Mouse (Mus musculus) intestine, embryonic 16.5 days (tissue): ENCODE data around the gene Nkx3-2. TPM values are rescaled to one million over a fixed set of nuclear protein-coding genes. Genes with fewer than 3 reads are reported as not detected.

Experiments
- ATAC-seq: fragments of 200-750 bp; cut with Nextera tagmentation; 2 replicates; pipeline ENCODE4 v1.8.0; 2017; ENCODE audit warnings: moderate TSS enrichment, moderate library complexity
- H3K27ac ChIP-seq: fragments of 300-500 bp; sonication (generic); 2 replicates; pipeline ENCODE4 v1.5.1; 2014; ENCODE audit warnings: mild to moderate bottlenecking, low read length
- H3K27me3 ChIP-seq: fragments of 300-500 bp; sonication (generic); replicated peaks from 2 replicates; pipeline ENCODE4 v1.6.1; 2014; ENCODE audit warnings: low read length, control low read depth, mixed read lengths; ENCODE audit not compliant: control insufficient read depth, insufficient read depth
- H3K36me3 ChIP-seq: fragments of 300-500 bp; sonication (generic); 2 replicates; pipeline ENCODE4 v1.6.1; 2014; ENCODE audit warnings: low read length, control low read depth; ENCODE audit not compliant: control insufficient read depth, insufficient read depth
- H3K4me1 ChIP-seq: fragments of 300-500 bp; sonication (generic); 2 replicates; pipeline ENCODE4 v1.6.1; 2014; ENCODE audit warnings: low read length, control low read depth, mixed read lengths; ENCODE audit not compliant: control insufficient read depth, insufficient read depth
- H3K4me2 ChIP-seq: fragments of 300-500 bp; sonication (generic); 2 replicates; pipeline ENCODE4 v1.6.1; 2014; ENCODE audit warnings: low read depth, low read length, control low read depth
- H3K4me3 ChIP-seq: fragments of 300-500 bp; sonication (generic); 2 replicates; pipeline ENCODE4 v1.5.1; 2014; ENCODE audit warnings: mild to moderate bottlenecking, low read length
- H3K9ac ChIP-seq: fragments of 300-500 bp; sonication (generic); 2 replicates; pipeline ENCODE4 v1.6.1; 2014; ENCODE audit warnings: low read depth, low read length
- H3K9me3 ChIP-seq: fragments of 300-500 bp; sonication (generic); 2 replicates; pipeline ENCODE4 v1.6.1; 2016; ENCODE audit warnings: low read length, control low read depth; ENCODE audit not compliant: control insufficient read depth
- WGBS: fragments of 180-500 bp; shearing (Covaris S2); extraction: QIAGEN DNeasy Blood & Tissue Kit; methylation state at CpG from one replicate; pipeline ENCODE4 v1.1.7; 2014; 5-methylcytosine and 5-hydroxymethylcytosine counted together
- polyA plus RNA-seq: library from polyadenylated mRNA; unstranded; fragments of >200 nt; fragmentation: Nextera tagmentation; extraction: Ambion mirVana; gene quantifications from 2 replicates; pipeline ENCODE4 v1.2.1, GENCODE M21; 2015

Gene Nkx3-2
- polyA plus RNA-seq, 1 experiment from 2014 or later = 1.5 TPM

GRCm38 (mm10) chr5:41790517-41790916 is 26.2 kb upstream of the Nkx3-2 start:
- ATAC-seq = no peak
- 77% methylated on average over 2 of the region's 2 CpGs for WGBS
- Histone ChIP-seq H3K4me1 (no peaks in the 10 kb centered on the region), H3K9me3 (no peaks in the 10 kb centered on the region), H3K27me3 (no peaks in the 10 kb centered on the region), H3K4me2 (no peak overlapping the region), H3K36me3 (peaks cover 10% of the 10 kb centered on the region; the same call in 1 of the 2 replicates), H3K4me3 (no peak overlapping the region), H3K27ac (no peak overlapping the region), H3K9ac (no peak overlapping the region)

DNA sequence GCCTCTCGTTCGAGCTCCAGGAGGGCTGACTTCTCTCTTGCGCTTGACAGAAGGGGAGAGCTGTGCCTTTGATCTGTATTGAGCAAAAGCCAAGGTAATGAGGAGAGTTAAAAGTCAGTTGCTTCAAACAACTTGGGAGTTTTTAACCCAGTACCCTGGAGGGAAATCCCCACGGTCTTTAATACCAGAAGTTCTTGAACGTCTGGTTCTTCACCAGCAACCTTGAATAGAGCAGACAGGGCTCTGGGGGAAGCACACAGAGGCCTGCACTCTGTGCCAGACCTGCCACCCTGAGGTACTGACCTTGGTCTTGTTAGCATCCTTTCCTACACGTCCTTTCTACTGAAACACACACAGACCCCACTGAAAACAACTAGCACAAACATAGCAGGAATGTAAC is 24.6 kb upstream of the Nkx3-2 start:
- ATAC-seq = no peak

GRCm38 (mm10) chr5:41781890-41782289 is 17.6 kb upstream of the Nkx3-2 start:
- no peaks in the 10 kb centered on the region for H3K4me1 ChIP-seq
- H3K27me3 ChIP-seq = no peaks in the 10 kb centered on the region
- no peak overlapping the region for H3K4me2 ChIP-seq
- H3K4me3 ChIP-seq = no peak overlapping the region
- no peak overlapping the region for H3K27ac ChIP-seq
- ATAC-seq = no peak
- no peaks in the 10 kb centered on the region for H3K36me3 ChIP-seq
- 80% methylated on average over 5 of the region's 5 CpGs for WGBS
- H3K9ac ChIP-seq = no peak overlapping the region
- H3K9me3 ChIP-seq = no peaks in the 10 kb centered on the region

More for the DNA sequence above, 24.6 kb upstream of the Nkx3-2 start:
- H3K9ac ChIP-seq = no peak overlapping the region
- 75% methylated on average over 6 of the region's 6 CpGs for WGBS
- no peak overlapping the region for H3K4me3 ChIP-seq
- H3K9me3 ChIP-seq = no peaks in the 10 kb centered on the region
- no peak overlapping the region for H3K4me2 ChIP-seq
- H3K36me3 ChIP-seq = peaks cover 10% of the 10 kb centered on the region; the same call in 1 of the 2 replicates
- no peaks in the 10 kb centered on the region for H3K4me1 ChIP-seq
- H3K27me3 ChIP-seq = no peaks in the 10 kb centered on the region
- H3K27ac ChIP-seq = no peak overlapping the region

- H3K27ac ChIP-seq = no peak overlapping the region
- H3K36me3 ChIP-seq = no peaks in the 10 kb centered on the region
- H3K27me3 ChIP-seq = no peaks in the 10 kb centered on the region
- H3K9ac ChIP-seq = no peak overlapping the region
- H3K9me3 ChIP-seq = no peaks in the 10 kb centered on the region
- ATAC-seq = no peak
- 75% methylated on average over 3 of the region's 3 CpGs for WGBS
- H3K4me3 ChIP-seq = no peak overlapping the region
- H3K4me1 ChIP-seq = no peaks in the 10 kb centered on the region
- no peak overlapping the region for H3K4me2 ChIP-seq
Measured at GRCm38 (mm10) chr5:41780026-41780425, 15.7 kb upstream of the Nkx3-2 start.

GRCm38 (mm10) chr5:41775728-41776127 is 11.4 kb upstream of the Nkx3-2 start:
- H3K9ac ChIP-seq = no peak overlapping the region
- no peaks in the 10 kb centered on the region for H3K36me3 ChIP-seq
- H3K4me3 ChIP-seq = no peak overlapping the region
- H3K27ac ChIP-seq = no peak overlapping the region
- WGBS = 27% methylated on average over 6 of the region's 6 CpGs
- H3K4me1 ChIP-seq = no peaks in the 10 kb centered on the region
- ATAC-seq = 0 out of 2 replicates have a peak, but pooled peaks have one; percentile 18
- H3K4me2 ChIP-seq = no peak overlapping the region
- H3K9me3 ChIP-seq = no peaks in the 10 kb centered on the region
- no peaks in the 10 kb centered on the region for H3K27me3 ChIP-seq

DNA sequence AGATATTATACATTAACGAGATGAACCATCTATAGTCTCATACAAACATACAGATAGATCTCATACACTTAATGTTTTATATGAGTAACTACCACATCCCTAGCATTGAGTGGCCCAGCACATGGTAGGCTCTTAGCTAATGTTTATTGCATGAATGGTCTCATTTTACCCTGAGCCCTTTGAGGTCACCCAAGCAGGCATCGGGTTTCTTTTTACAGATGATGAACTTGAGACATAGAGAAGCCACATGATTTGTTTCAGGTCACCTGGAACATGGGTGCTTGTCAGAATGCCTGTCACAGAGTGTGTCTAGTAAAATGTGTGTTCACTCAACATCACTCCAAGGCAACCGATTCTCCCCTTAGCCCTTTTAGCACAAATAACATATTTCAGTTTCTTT is 11.0 kb upstream of the Nkx3-2 start:
- no peak for ATAC-seq
- H3K27me3 ChIP-seq = no peaks in the 10 kb centered on the region
- no peaks in the 10 kb centered on the region for H3K36me3 ChIP-seq
- no peak overlapping the region for H3K4me2 ChIP-seq
- WGBS = 47% methylated on average over 3 of the region's 3 CpGs
- H3K4me3 ChIP-seq = no peak overlapping the region
- no peak overlapping the region for H3K27ac ChIP-seq
- no peaks in the 10 kb centered on the region for H3K4me1 ChIP-seq
- H3K9ac ChIP-seq = no peak overlapping the region
- no peaks in the 10 kb centered on the region for H3K9me3 ChIP-seq

DNA sequence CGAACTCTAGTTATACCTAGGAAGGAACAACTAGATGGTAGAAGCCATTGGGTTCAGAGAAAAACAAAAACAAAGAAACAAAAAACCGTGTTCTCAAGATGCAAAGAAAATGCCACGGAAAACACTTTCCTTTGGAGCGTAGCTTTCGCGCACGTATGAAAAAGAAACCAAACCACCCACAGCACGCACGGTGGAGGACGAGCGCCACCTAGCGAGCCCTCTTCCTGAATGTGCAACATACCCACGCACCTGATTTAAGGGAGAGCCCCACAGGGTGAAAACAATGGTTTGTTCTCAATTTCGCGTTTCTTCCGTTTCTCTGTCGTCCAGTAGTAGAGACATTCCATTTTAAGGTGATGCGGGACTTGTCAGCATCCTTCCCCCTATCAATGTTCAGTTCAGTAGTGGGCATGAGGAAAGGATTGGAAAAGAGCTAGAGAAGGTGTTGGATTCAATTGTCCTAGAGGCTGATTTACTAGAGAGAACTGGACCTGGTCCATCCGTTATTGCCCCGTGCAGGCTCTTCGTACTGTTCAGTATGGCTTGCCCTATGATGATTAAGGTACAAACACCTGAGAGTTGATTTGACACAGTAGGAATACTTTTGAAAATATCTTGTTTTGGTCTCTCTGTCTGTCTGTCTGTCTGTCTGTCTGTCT is 4.2 kb upstream of the Nkx3-2 start:
- ATAC-seq = peak; percentile 66
- 5% methylated on average over 21 of the region's 21 CpGs for WGBS
- Histone ChIP-seq H3K9me3 (no peaks in the 10 kb centered on the region), H3K9ac (no peak overlapping the region), H3K4me3 (peak overlapping the region; percentile 27), H3K4me2 (peak overlapping the region; percentile 39), H3K27ac (no peak overlapping the region), H3K27me3 (peaks cover 30% of the 10 kb centered on the region), H3K4me1 (0 out of 2 replicates have a peak, but pooled peaks cover 3% of the 10 kb centered on the region), H3K36me3 (no peaks in the 10 kb centered on the region)

DNA sequence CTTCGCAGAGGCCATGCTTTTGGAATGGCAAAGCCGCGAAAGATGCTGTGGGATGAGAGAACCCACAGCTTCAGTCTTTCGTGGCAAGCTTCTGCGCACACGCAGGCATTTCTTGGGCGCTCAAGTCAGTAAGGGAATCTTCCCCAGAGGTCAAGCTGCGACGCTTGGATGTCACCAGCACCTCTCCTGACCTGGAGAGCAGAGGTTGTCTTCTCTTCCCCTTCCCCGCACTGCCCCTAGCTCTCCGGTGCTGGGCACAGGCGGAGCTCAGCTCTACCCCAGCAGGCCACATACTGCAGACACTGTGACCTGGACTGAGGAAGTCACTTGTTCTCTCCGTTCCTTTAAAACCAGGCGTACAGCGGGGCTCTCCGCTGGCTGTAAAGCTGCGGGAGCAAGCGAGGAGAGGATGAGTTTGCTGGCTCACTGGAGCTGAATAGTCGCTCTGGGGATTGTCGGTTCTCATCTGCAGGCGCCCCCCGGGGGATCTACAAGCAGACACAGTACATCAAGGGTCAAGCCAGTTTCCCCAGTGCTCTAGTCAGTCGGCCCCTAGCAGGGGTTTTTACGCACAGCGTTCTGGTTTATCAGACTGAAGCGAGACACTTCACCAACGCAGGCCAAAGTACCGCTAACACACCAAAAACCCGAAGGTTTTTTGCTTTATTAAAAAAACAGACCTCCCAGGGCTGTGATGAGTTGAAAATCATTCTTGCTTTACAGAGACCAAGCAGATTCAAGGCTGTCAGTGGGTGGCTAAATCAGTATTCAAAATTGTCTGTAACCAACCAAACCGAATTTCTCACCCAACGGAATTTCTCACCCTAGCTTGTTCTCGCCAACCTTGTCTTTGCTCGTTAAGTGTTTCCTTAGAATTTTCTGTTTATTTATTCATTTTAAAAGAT is 3.2 kb upstream of the Nkx3-2 start:
- Histone ChIP-seq H3K4me2 (peak overlapping the region; percentile 39), H3K36me3 (no peaks in the 10 kb centered on the region), H3K4me1 (0 out of 2 replicates have a peak, but pooled peaks cover 3% of the 10 kb centered on the region), H3K4me3 (peak overlapping the region; percentile 27), H3K9me3 (no peaks in the 10 kb centered on the region), H3K27ac (no peak overlapping the region), H3K27me3 (peaks cover 40% of the 10 kb centered on the region), H3K9ac (no peak overlapping the region)
- ATAC-seq = no peak
- WGBS = 28% methylated on average over 33 of the region's 33 CpGs

DNA sequence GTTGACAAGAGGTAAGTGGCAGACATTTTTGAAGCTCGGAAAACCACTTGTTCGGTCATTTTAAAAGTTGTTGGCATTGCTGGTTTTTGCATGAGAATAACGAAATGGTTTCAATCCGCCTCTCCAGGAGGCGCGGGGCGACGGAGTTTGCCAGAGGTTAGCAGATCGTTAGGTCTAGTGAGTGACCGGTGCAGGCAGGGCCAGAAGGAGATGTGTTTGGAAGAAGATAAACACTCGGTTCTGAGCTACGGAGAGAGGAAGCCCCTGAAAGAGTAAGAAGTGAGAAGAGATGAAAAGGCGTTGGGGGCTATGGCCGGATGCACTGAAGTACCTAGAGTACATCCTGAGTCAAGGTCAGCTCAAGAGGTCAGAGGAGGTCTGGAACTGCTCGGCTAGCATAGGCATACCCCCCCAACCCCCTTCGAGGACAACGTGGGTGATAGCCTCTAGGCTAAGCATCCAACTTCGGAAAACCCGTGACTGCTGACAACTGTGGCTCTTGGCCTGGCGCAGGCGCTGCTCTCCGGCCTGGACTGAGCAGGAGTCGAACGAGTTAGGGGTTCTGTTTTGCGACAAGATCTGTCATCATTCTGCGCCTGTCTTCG is 2.2 kb upstream of the Nkx3-2 start:
- 20% methylated on average over 27 of the region's 27 CpGs for WGBS
- no peaks in the 10 kb centered on the region for H3K36me3 ChIP-seq
- H3K27ac ChIP-seq = no peak overlapping the region
- no peak overlapping the region for H3K9ac ChIP-seq
- H3K27me3 ChIP-seq = peaks cover 50% of the 10 kb centered on the region
- no peaks in the 10 kb centered on the region for H3K9me3 ChIP-seq
- H3K4me1 ChIP-seq = peaks cover 8% of the 10 kb centered on the region; the same call in 1 of the 2 replicates
- no peak overlapping the region for H3K4me3 ChIP-seq
- no peak overlapping the region for H3K4me2 ChIP-seq
- ATAC-seq = no peak
